Mouse (Mus musculus) right cerebral cortex, postnatal 36 days (tissue): ENCODE measurements around the gene Ell.

Experiments
- DNase-seq, 2 experiments: peaks; one replicate each; pipeline ENCODE4 v3.0.0; 2022; ENCODE audit warnings: low spot score in 2 of 2, mixed read lengths in 1 of 2

Gene Ell

DNA sequence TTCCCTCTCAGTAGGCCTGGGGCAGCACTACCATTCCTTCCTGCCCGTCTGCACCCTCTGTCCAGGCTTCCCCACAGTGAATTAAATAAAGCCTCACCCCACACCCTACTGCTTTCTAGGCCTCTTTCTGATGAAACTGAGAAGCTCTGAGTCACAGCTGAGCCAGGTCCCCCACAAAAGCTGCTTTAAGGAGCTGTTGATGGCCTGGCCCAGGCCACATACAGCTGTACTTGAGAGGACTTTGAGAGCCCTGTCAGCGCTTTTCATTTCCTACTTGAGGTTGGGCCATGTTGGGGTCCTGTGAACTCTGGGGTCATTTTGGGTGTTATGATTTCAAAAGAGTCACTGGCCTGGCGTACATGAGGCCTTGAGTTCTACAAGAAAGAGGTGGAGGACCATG lies 4.0 kb upstream of the Ell start:
- no peak for DNase-seq

- no peak for DNase-seq
These were observed 3.6 kb upstream of the Ell start for GRCm38 (mm10) chr8:70535701-70536100.

GRCm38 (mm10) chr8:70538024-70538579 lies 1.2 kb upstream of the Ell start:
- DNase-seq = no peak

- peak; percentile 99 for DNase-seq
These were observed 602 bp upstream of the Ell start for GRCm38 (mm10) chr8:70538633-70539076.

DNA sequence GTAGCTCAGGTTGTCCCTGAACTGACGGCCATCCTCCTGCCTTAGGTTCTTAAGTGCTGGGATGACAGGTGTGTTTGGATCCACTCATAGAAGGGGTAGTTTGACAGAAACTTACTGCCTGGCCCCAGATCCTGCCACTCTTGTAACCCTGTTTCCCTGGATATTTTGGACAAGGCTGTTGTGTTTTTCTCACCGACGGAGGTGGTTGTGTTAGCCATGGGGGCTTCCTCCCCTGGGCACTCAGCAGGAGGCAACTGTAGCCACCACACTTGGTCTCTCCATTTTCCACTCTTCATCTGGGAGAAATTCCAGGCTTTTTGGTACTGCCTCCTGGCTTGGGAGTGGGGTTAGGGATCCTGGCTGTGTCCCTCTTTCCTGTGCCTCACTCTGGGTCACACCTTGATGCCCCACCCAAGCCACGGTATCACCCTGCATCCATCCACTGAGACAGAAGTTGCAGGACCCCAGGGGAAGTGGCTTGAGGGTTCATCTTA lies 803 bp downstream of the Ell start:
- DNase-seq = no peak

- no peak for DNase-seq
These were observed 1.3 kb downstream of the Ell start for GRCm38 (mm10) chr8:70540507-70541071.

DNA sequence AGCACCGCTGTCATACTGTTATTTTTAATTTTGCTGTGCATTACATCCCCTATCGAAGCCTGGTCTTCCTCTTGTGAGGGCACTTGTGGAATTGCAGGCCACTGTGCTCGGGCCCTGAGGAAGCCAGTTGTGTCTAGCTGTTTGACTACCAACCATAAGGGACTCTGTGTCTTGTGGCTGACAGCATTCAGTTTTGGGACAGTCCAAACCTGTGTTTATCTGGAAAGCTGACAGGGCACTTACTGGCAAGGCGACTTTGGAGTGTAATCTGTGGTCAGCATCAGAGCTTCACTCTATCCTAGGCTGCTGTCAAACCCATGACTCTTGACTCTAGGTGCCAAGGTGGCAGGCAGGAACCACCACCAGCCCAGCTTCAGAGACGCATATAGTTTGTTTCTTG lies 1.8 kb downstream of the Ell start:
- no peak for DNase-seq

DNA sequence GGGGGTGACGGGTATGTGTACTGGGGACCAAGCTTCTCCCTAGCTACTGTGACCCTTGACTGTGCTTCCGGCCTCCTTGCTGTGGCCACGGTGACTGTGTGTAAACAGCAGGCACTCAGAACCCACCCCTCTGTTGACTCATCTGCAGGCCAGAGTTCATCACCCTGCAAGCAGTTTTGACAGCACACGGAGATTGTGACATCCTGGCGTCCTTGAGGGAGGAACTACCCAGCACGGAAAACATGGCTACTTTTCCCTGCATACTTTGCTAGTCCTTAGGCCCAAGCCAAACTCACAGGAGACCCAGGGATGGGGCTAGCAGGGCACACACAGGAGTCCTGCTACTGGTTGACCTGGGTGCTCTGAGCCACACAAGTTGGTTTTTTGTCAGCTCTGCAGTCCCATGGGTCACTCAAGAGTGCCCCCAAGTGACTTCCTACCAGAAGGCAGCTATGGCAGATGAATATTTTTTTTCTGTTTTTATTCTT lies 5.0 kb downstream of the Ell start:
- no peak for DNase-seq

DNA sequence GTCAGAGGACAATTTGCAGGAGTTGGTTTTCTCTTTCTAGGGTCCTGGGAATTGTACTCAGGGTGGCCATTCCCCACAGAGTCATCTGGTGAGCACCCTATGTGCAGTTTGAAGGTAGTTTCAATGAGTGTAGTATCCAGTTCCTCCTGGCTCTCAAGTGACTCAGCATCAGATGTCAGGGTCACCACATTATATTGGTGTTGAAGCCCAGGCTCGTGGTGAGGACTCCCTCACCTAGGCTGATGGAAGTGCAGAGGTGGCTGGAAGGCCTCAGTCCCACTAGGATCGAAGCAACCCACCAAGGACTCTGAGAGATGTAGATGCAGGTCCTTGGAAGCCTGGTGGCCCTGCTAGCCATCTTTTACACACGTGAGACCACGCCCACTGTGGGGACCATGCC lies 7.2 kb downstream of the Ell start:
- DNase-seq = no peak

- no peak for DNase-seq
These were observed 8.5 kb downstream of the Ell start for GRCm38 (mm10) chr8:70547762-70548161.

DNA sequence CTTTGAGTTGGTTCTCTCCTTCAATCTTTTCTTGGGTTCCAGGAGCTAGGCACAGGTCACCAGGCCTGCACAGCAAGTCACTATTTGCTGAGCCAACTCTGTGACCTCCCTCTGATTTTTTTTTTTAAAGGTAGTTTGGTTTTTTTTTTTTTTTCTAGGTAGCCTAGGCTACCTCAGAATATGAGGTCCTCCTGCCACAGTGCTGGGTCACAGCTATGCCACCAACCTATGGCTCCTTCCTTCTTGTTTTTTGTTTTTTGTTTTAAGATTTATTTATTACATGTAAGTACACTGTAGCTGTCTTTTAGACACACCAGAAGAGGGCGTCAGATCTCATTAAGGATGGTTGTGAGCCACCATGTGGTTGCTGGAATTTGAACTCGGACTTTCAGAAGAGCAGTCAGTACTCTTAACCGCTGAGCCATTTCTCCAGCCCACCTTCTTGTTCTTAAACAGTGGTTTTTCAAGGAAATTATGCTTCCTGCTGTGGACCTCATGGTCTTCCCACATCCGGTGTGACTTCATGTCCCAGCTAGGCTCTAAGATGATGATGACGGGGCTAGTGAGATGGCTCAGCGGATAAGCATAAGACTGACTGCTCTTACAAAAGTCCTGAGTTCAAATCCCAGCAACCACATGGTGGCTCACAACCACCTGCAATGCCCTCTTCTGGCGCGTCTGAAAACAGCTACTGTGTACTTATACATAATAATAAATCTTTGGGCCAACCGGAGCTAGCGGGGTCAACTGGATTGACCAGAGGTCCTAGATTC lies 10.3 kb downstream of the Ell start:
- DNase-seq = no peak

GRCm38 (mm10) chr8:70551558-70552161 lies 12.4 kb downstream of the Ell start:
- no peak for DNase-seq

DNA sequence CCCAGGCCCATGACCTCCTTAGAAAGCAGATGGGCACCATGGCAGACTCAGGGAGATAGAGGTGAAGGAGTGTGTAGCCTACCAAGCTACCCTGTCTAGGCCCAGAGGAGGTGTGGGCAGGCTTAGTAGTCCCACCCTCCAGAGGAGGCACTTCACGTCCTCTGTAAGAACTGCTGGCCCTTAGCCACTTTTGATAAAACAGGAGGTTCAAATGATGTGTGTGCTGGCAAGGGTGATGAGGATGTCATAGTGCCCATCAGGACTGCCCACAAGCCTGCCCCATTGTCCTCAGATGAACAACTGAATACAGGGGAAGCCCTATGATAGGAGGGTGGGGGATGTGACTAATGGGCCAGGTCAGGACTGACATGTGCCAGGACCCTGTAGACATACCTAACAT lies 13.6 kb downstream of the Ell start:
- no peak for DNase-seq

GRCm38 (mm10) chr8:70553740-70554139 lies 14.5 kb downstream of the Ell start:
- DNase-seq = no peak

- no peak for DNase-seq
These were observed 16.0 kb downstream of the Ell start for GRCm38 (mm10) chr8:70555079-70555747.

DNA sequence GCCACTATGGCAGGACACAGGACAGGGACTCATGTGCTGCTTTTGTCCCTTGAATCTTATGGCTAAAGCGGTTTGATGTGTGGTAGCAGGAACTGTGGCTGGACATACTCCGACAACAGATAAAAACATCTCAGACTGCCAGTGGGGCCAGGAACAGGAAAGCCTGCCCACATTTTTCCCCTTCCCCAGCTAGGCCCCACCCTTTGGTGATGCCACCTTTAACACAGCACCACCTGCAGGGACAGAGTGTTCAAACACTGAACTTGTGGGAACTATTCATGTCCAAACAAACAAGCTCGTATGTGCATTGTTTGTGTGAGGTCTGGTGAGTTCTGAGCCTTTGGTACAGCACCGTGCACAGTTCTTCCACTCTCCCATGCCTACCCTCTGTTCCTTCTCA lies 19.1 kb downstream of the Ell start:
- no peak for DNase-seq

DNA sequence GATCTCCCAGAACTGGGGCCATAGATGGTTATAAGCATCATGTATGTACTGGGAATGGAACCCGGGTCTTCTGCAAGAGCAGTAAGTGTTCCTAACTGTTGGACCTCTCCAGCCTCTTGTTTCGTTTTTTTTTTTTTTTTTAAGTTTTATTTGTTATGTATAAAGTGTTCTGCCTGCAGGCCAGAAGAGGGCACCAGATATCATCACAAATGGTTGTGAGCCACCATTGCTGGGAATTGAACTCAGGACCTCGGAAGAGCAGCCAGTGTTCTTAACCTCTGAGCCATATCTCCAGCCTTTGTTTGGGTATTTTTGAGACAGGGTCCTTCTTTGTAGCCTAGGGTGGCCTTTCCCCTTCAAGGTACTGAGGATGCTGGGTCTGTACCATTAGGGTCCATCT lies 19.7 kb downstream of the Ell start:
- no peak for DNase-seq

- DNase-seq = no peak
These were observed 20.8 kb downstream of the Ell start for GRCm38 (mm10) chr8:70560096-70560495.

- no peak for DNase-seq
These were observed 21.3 kb downstream of the Ell start for GRCm38 (mm10) chr8:70560564-70560963.

DNA sequence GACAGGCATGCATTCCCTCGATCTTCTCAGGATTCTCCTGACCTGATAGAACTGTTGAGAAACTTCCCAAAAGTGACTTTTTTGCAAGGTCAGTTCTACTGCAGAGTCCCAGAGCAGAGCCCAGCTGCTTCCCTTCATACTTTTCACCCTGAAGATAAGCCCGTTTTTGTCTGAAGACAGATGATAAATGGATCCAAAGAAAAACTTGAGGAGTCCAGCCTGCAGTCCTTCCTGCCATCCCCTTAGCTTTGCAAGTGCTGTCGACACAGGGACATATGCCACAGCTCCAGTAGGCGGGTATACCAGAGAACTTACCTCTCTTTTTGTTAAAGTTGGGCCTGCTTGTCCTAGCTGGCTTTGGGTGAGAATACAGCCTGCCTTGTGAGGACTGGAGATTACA lies 22.1 kb downstream of the Ell start:
- no peak for DNase-seq

DNA sequence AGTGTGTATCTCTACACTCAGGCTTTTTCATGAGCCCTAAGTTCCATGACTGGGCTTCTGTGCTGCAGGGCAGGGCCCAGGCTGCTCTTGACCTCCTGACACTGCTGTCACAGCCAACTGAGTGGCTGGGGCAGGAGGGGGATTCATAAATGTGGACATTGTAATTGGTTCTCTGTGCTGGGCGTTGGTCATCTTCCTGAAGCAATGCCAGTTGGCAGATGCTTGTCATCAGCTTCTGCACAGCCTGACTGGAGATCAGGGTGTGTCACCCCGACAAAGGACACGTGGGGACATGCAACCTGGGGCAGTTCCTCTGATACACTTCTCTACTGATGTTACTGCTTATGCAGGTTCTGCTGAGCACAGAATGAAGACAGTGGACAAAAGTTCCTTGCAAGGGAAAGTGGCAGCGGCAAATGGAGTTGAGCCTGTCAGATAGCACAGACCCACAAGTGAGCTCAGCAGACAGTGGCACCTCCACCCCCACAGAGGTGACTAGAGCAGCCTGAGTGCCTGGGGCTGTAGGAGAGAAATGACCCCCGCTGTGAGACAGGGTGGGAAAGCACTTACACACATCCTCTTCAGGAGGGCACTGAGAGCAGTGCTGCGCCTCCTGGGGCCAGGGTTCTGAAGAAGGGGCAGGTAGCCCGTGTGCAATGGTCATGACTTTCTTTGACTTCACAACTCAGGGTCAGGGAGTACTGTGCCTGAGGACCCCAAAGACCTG lies 22.7 kb downstream of the Ell start:
- DNase-seq = no peak
